Comparison of ENCODE assay signal across 16 mouse cellular contexts in the genomic region with DNA sequence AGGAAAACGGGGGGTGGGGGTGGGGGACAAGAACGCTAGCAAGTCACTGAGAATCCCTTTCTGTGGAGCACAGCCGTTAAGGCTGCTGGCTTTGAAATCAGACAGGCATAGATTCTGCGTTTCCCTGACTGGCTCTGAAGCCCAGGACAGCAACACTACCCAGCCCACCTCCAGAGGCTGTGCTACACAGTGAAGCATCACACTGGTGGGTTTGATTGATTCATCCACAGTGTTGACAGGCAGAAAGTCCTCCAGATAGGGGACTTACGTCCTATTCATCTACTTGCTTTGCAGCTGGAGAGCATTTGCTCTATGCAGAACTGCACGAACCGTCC.
A peak's percentile ranks its signal among the peaks of the same experiment; 100 is the strongest.
DNase-seq lines count a peak whose midpoint lies in the region; ATAC-seq and TF ChIP-seq lines count a peak whose summit lies in the region.
"Had no signal": no experiment of that assay in that cellular context is flagged by ENCODE, and none has a peak within 500 bp of the region (broad histone marks: within the 10 kb centered on the region; RNA-seq: fewer than 3 reads in every experiment).

No protein-coding gene starts in this region.

- H3K79me2 ChIP-seq in heart, adult 2 months (replicated peaks; ENCODE audit: control insufficient read depth, insufficient read depth, low read length): no peaks in the 10 kb centered on the region

- H3K9ac ChIP-seq in embryonic facial prominence, embryonic 11.5 days (replicated peaks; ENCODE audit: low read length): no peak overlapping the region
- H3K9ac ChIP-seq in heart, embryonic 13.5 days: 0 out of 2 replicates have a peak overlapping the region, but pooled peaks have one; percentile 35
- H3K9ac ChIP-seq in heart, adult 2 months (ENCODE audit: low read depth, low read length): no peak overlapping the region
- H3K9ac ChIP-seq in lung, embryonic 14.5 days: no peak overlapping the region
- H3K9ac ChIP-seq in liver, postnatal 0 days (replicated peaks): no peak overlapping the region
- H3K9ac ChIP-seq: limb, embryonic 15.5 days; stomach, embryonic 15.5 days had no signal

- no peak overlapping the region for H3K4me3 ChIP-seq in embryonic facial prominence, embryonic 11.5 days (ENCODE audit: low read depth, low read length)
- no peak overlapping the region for H3K4me3 ChIP-seq in embryonic facial prominence, embryonic 10.5 days
- H3K4me3 ChIP-seq in heart, embryonic 13.5 days: no peak overlapping the region
- H3K4me3 ChIP-seq in heart, adult 2 months: no peak overlapping the region
- H3K4me3 ChIP-seq in lung, embryonic 14.5 days (ENCODE audit: low read depth, low read length): no peak overlapping the region
- H3K4me3 ChIP-seq in liver, postnatal 0 days (ENCODE audit: low read depth, low read length): no peak overlapping the region
- H3K4me3 ChIP-seq: limb, embryonic 15.5 days; stomach, embryonic 15.5 days had no signal

- TF ChIP-seq POLR2A in heart, adult 2 months (IDR thresholded peaks at IDR 0.05; ENCODE audit: insufficient read depth, low read depth, low read length): no peak

- TF ChIP-seq CTCF in heart, adult 2 months (IDR thresholded peaks at IDR 0.05): no peak
- TF ChIP-seq CTCF in lung, embryonic 14.5 days (IDR thresholded peaks at IDR 0.05; ENCODE audit: low read depth): no peak
- no peak for TF ChIP-seq CTCF in liver, postnatal 0 days (IDR thresholded peaks at IDR 0.05; ENCODE audit: low read depth)

- ATAC-seq in embryonic facial prominence, embryonic 11.5 days (replicated peaks; ENCODE audit: insufficient number of reproducible peaks, low FRiP score, low TSS enrichment, low read depth): 0 out of 2 replicates have a peak, but pooled peaks have one; percentile 34
- no peak for ATAC-seq in heart, embryonic 13.5 days (ENCODE audit: extremely low read depth, insufficient number of reproducible peaks, low FRiP score, low TSS enrichment)
- peak; percentile 56; the same call in 1 of the 2 replicates for ATAC-seq in lung, embryonic 14.5 days (ENCODE audit: insufficient read depth)
- ATAC-seq in hematopoietic stem cell, adult 5-6 weeks (replicated peaks in 1 of 2; ENCODE audit: insufficient read depth in 1 of 2, low FRiP score in 2 of 2, low TSS enrichment in 1 of 2, low read depth in 1 of 2, poor library complexity in 2 of 2, severe bottlenecking in 2 of 2): peak; percentile 23 to 27; a peak in 1 of 4 replicates
- no peak for ATAC-seq in liver, postnatal 0 days

- H3K4me2 ChIP-seq in embryonic facial prominence, embryonic 11.5 days (ENCODE audit: low read depth, low read length): no peak overlapping the region
- H3K4me2 ChIP-seq in heart, embryonic 13.5 days: peak overlapping the region; percentile 47
- H3K4me2 ChIP-seq in lung, embryonic 14.5 days: peak overlapping the region; percentile 29; the same call in 1 of the 2 replicates
- H3K4me2 ChIP-seq in liver, postnatal 0 days (ENCODE audit: low read depth, low read length): no peak overlapping the region
- H3K4me2 ChIP-seq: limb, embryonic 15.5 days; stomach, embryonic 15.5 days had no signal

- H3K27me3 ChIP-seq in embryonic facial prominence, embryonic 11.5 days (ENCODE audit: control insufficient read depth, insufficient read depth, low read length): no peaks in the 10 kb centered on the region
- peaks cover 11% of the 10 kb centered on the region; the same call in 1 of the 2 replicates for H3K27me3 ChIP-seq in embryonic facial prominence, embryonic 10.5 days (replicated peaks; ENCODE audit: low read depth, poor library complexity, severe bottlenecking)
- H3K27me3 ChIP-seq in heart, embryonic 13.5 days (replicated peaks): peaks cover 80% of the 10 kb centered on the region
- H3K27me3 ChIP-seq in heart, adult 2 months (ENCODE audit: control insufficient read depth, insufficient read depth, low read length): no peaks in the 10 kb centered on the region
- no peaks in the 10 kb centered on the region for H3K27me3 ChIP-seq in lung, embryonic 14.5 days (ENCODE audit: insufficient read depth, low read length)
- H3K27me3 ChIP-seq in liver, postnatal 0 days (ENCODE audit: insufficient read depth, low read length): no peaks in the 10 kb centered on the region
- H3K27me3 ChIP-seq: stomach, embryonic 15.5 days had no signal

- 67% methylated on average over 7 of the region's 7 CpGs for WGBS in embryonic facial prominence, embryonic 11.5 days
- 75% methylated on average over 7 of the region's 7 CpGs for WGBS in embryonic facial prominence, embryonic 10.5 days
- 12% methylated on average over 7 of the region's 7 CpGs for WGBS in heart, embryonic 13.5 days
- 36% methylated on average over 7 of the region's 7 CpGs for WGBS in heart, adult 2 months
- WGBS in lung, embryonic 14.5 days: 16% methylated on average over 7 of the region's 7 CpGs
- 18% methylated on average over 7 of the region's 7 CpGs for WGBS in liver, postnatal 0 days (ENCODE audit: insufficient replicate concordance)

- no peak overlapping the region for H3K27ac ChIP-seq in embryonic facial prominence, embryonic 11.5 days (replicated peaks; ENCODE audit: low read depth, low read length)
- H3K27ac ChIP-seq in embryonic facial prominence, embryonic 10.5 days (replicated peaks): no peak overlapping the region
- no peak overlapping the region; the same call in 1 of the 2 replicates for H3K27ac ChIP-seq in heart, embryonic 13.5 days (replicated peaks)
- H3K27ac ChIP-seq in heart, adult 2 months: no peak overlapping the region
- H3K27ac ChIP-seq in lung, embryonic 14.5 days (ENCODE audit: low read depth): 0 out of 2 replicates have a peak overlapping the region, but pooled peaks have one; percentile 36
- no peak overlapping the region for H3K27ac ChIP-seq in liver, postnatal 0 days (ENCODE audit: low read depth)
- H3K27ac ChIP-seq: limb, embryonic 15.5 days; stomach, embryonic 15.5 days had no signal

- DNase-seq in embryonic facial prominence, embryonic 11.5 days (ENCODE audit: low spot score): no peak
- no peak for DNase-seq in embryonic facial prominence, embryonic 10.5 days (ENCODE audit: low spot score)
- DNase-seq in heart, adult 2 months: no peak
- DNase-seq in lung, embryonic 14.5 days: no peak
- no peak for DNase-seq in lung, postnatal 14 days
- DNase-seq in liver, postnatal 0 days: no peak
- DNase-seq: cerebellum, adult 9-10 months; embryo, embryonic 11 days; lung, adult 18-20 months; right cerebral cortex, adult 18-20 months; spleen, adult 18-20 months; thymus, postnatal 36 days had no signal

- intact Hi-C loops in heart, adult 2 months (cut with DNase I): no loop called here

- H3K4me1 ChIP-seq in embryonic facial prominence, embryonic 11.5 days (ENCODE audit: control insufficient read depth, insufficient read depth, low read length): peaks cover 1% of the 10 kb centered on the region; the same call in 1 of the 2 replicates
- H3K4me1 ChIP-seq in embryonic facial prominence, embryonic 10.5 days: peaks cover 35% of the 10 kb centered on the region
- peaks cover 50% of the 10 kb centered on the region for H3K4me1 ChIP-seq in heart, embryonic 13.5 days
- peaks cover 18% of the 10 kb centered on the region for H3K4me1 ChIP-seq in heart, adult 2 months (ENCODE audit: control insufficient read depth, insufficient read depth, low read length)
- H3K4me1 ChIP-seq in lung, embryonic 14.5 days (ENCODE audit: insufficient read depth): peaks cover 8% of the 10 kb centered on the region
- H3K4me1 ChIP-seq in liver, postnatal 0 days (ENCODE audit: insufficient read depth): no peaks in the 10 kb centered on the region

- no peak for TF ChIP-seq EP300 in heart, adult 2 months (IDR thresholded peaks at IDR 0.05; ENCODE audit: insufficient read depth, low read depth, low read length)
- TF ChIP-seq EP300 in liver, postnatal 0 days (IDR thresholded peaks at IDR 0.05; ENCODE audit: low read depth): no peak

- H3K9me3 ChIP-seq in embryonic facial prominence, embryonic 11.5 days (replicated peaks; ENCODE audit: control insufficient read depth, low read length): no peaks in the 10 kb centered on the region
- H3K9me3 ChIP-seq in embryonic facial prominence, embryonic 10.5 days: no peaks in the 10 kb centered on the region
- no peaks in the 10 kb centered on the region for H3K9me3 ChIP-seq in heart, embryonic 13.5 days
- no peaks in the 10 kb centered on the region for H3K9me3 ChIP-seq in lung, embryonic 14.5 days (ENCODE audit: low read depth, low read length)
- no peaks in the 10 kb centered on the region for H3K9me3 ChIP-seq in liver, postnatal 0 days (ENCODE audit: low read length)
- H3K9me3 ChIP-seq: limb, embryonic 15.5 days; stomach, embryonic 15.5 days had no signal

- H3K36me3 ChIP-seq in embryonic facial prominence, embryonic 11.5 days (replicated peaks; ENCODE audit: control insufficient read depth, insufficient read depth, low read depth, low read length): no peaks in the 10 kb centered on the region
- no peaks in the 10 kb centered on the region for H3K36me3 ChIP-seq in embryonic facial prominence, embryonic 10.5 days (replicated peaks)
- H3K36me3 ChIP-seq in heart, embryonic 13.5 days: no peaks in the 10 kb centered on the region
- H3K36me3 ChIP-seq in heart, adult 2 months (ENCODE audit: control insufficient read depth, insufficient read depth, low read length): peaks cover 9% of the 10 kb centered on the region; the same call in 1 of the 2 replicates
- no peaks in the 10 kb centered on the region for H3K36me3 ChIP-seq in lung, embryonic 14.5 days (ENCODE audit: insufficient read depth)
- no peaks in the 10 kb centered on the region for H3K36me3 ChIP-seq in liver, postnatal 0 days (replicated peaks; ENCODE audit: insufficient read depth, low read length)
- H3K36me3 ChIP-seq: limb, embryonic 15.5 days; stomach, embryonic 15.5 days had no signal

Comparison
In these comparisons a context has a peak if more than half of its experiments do, and no peak if none do; other contexts are left out.
1. ATAC-seq: peak in embryonic facial prominence, embryonic 11.5 days (single experiment), lung, embryonic 14.5 days (single experiment) and hematopoietic stem cell, adult 5-6 weeks (2 of 2); none in heart, embryonic 13.5 days (single experiment) and liver, postnatal 0 days (single experiment).
2. H3K4me2 ChIP-seq: peak in heart, embryonic 13.5 days (single experiment) and lung, embryonic 14.5 days (single experiment); none in embryonic facial prominence, embryonic 11.5 days (single experiment) and liver, postnatal 0 days (single experiment).